Mouse (Mus musculus) liver, embryonic 15.5 days (tissue): ENCODE measurements at regions not wholly inside any gene's neighbourhood (a gene's known extent, or its start where the extent isn't known, plus 50 kb on each side); places are given as distances from the start of the nearest gene placed in this dataset.

Experiments
- ATAC-seq: fragments of 200-750 bp; cut with Nextera tagmentation; 2 replicates; pipeline ENCODE4 v1.8.0; 2017; ENCODE audit warnings: moderate number of reproducible peaks, mild to moderate bottlenecking, moderate library complexity; ENCODE audit not compliant: insufficient read depth
- H3K27ac ChIP-seq: fragments of 300-500 bp; sonication (generic); replicated peaks from 2 replicates; pipeline ENCODE4 v1.5.1; 2015; ENCODE audit warnings: mild to moderate bottlenecking, inconsistent platforms
- H3K27me3 ChIP-seq: fragments of 300-500 bp; sonication (generic); 2 replicates; pipeline ENCODE4 v1.6.1; 2015; ENCODE audit warnings: mild to moderate bottlenecking, inconsistent platforms
- H3K36me3 ChIP-seq: fragments of 300-500 bp; sonication (generic); replicated peaks from 2 replicates; pipeline ENCODE4 v1.6.1; 2015; ENCODE audit warnings: moderate library complexity, mild to moderate bottlenecking, inconsistent platforms
- H3K4me1 ChIP-seq: fragments of 300-500 bp; sonication (generic); replicated peaks from 2 replicates; pipeline ENCODE4 v1.6.1; 2015; ENCODE audit warnings: inconsistent platforms
- H3K4me2 ChIP-seq: fragments of 300-500 bp; sonication (generic); 2 replicates; pipeline ENCODE4 v1.6.1; 2015; ENCODE audit warnings: moderate library complexity, mild to moderate bottlenecking, inconsistent platforms
- H3K4me3 ChIP-seq: fragments of 300-500 bp; sonication (generic); replicated peaks from 2 replicates; pipeline ENCODE4 v1.5.1; 2015; ENCODE audit warnings: mild to moderate bottlenecking, inconsistent platforms
- H3K9ac ChIP-seq: fragments of 300-500 bp; sonication (generic); 2 replicates; pipeline ENCODE4 v1.6.1; 2015; ENCODE audit warnings: moderate library complexity, mild to moderate bottlenecking, inconsistent platforms
- H3K9me3 ChIP-seq: fragments of 300-500 bp; sonication (generic); replicated peaks from 2 replicates; pipeline ENCODE4 v1.6.1; 2016; ENCODE audit warnings: inconsistent platforms
- WGBS: fragments of 180-500 bp; shearing (Covaris S2); methylation state at CpG from one replicate; pipeline ENCODE4 v1.1.7; 2015; ENCODE audit warnings: mixed read lengths; ENCODE audit not compliant: insufficient replicate concordance; 5-methylcytosine and 5-hydroxymethylcytosine counted together

- 56% methylated on average over 1 of the region's 1 CpGs for WGBS
- ATAC-seq: no peak
Observed at GRCm38 (mm10) chr2:84241986-84242385, 183.2 kb downstream of the Calcrl start.

GRCm38 (mm10) chr2:84245900-84246299 is 179.3 kb downstream of the Calcrl start:
- H3K4me3 ChIP-seq: no peak overlapping the region
- H3K9me3 ChIP-seq: no peaks in the 10 kb centered on the region
- ATAC-seq: no peak
- no peak overlapping the region for H3K27ac ChIP-seq
- H3K27me3 ChIP-seq: no peaks in the 10 kb centered on the region
- WGBS: 42% methylated on average over 2 of the region's 2 CpGs
- H3K4me2 ChIP-seq: no peak overlapping the region
- H3K9ac ChIP-seq: no peak overlapping the region
- H3K36me3 ChIP-seq: no peaks in the 10 kb centered on the region
- no peaks in the 10 kb centered on the region for H3K4me1 ChIP-seq

More at GRCm38 (mm10) chr2:84241986-84242385, 183.2 kb downstream of the Calcrl start:
- no peaks in the 10 kb centered on the region for H3K4me1 ChIP-seq
- H3K36me3 ChIP-seq: no peaks in the 10 kb centered on the region
- H3K27ac ChIP-seq: no peak overlapping the region
- H3K9me3 ChIP-seq: no peaks in the 10 kb centered on the region
- H3K4me3 ChIP-seq: no peak overlapping the region
- no peak overlapping the region for H3K4me2 ChIP-seq
- H3K27me3 ChIP-seq: no peaks in the 10 kb centered on the region
- H3K9ac ChIP-seq: no peak overlapping the region

GRCm38 (mm10) chr2:84246562-84246961 is 178.6 kb downstream of the Calcrl start:
- Histone ChIP-seq H3K4me2 (no peak overlapping the region), H3K9ac (no peak overlapping the region), H3K4me3 (no peak overlapping the region), H3K36me3 (no peaks in the 10 kb centered on the region), H3K4me1 (no peaks in the 10 kb centered on the region), H3K9me3 (no peaks in the 10 kb centered on the region), H3K27ac (no peak overlapping the region), H3K27me3 (no peaks in the 10 kb centered on the region)
- no peak for ATAC-seq
- WGBS: 12% methylated on average over 2 of the region's 2 CpGs

- whole genome bisulfite sequencing: 62% methylated on average over 3 of the region's 3 CpGs
- no peak overlapping the region for H3K4me2 ChIP-seq
- H3K9me3 ChIP-seq: no peaks in the 10 kb centered on the region
- ATAC-seq: no peak
- H3K27me3 ChIP-seq: no peaks in the 10 kb centered on the region
- no peaks in the 10 kb centered on the region for H3K36me3 ChIP-seq
- no peak overlapping the region for H3K27ac ChIP-seq
- no peak overlapping the region for H3K9ac ChIP-seq
- no peaks in the 10 kb centered on the region for H3K4me1 ChIP-seq
- no peak overlapping the region for H3K4me3 ChIP-seq
Observed at GRCm38 (mm10) chr2:84248169-84248568, 177.0 kb downstream of the Calcrl start.

GRCm38 (mm10) chr2:84249871-84250270 is 175.3 kb downstream of the Calcrl start:
- Histone ChIP-seq H3K4me3 (no peak overlapping the region), H3K9ac (no peak overlapping the region), H3K4me1 (no peaks in the 10 kb centered on the region), H3K36me3 (no peaks in the 10 kb centered on the region), H3K9me3 (no peaks in the 10 kb centered on the region), H3K4me2 (no peak overlapping the region), H3K27me3 (no peaks in the 10 kb centered on the region), H3K27ac (no peak overlapping the region)
- no peak for ATAC-seq
- WGBS: 54% methylated on average over 3 of the region's 3 CpGs

GRCm38 (mm10) chr2:84252076-84252475 is 173.1 kb downstream of the Calcrl start:
- Histone ChIP-seq H3K36me3 (no peaks in the 10 kb centered on the region), H3K4me3 (no peak overlapping the region), H3K4me2 (no peak overlapping the region), H3K9ac (no peak overlapping the region), H3K27me3 (no peaks in the 10 kb centered on the region), H3K4me1 (no peaks in the 10 kb centered on the region), H3K27ac (no peak overlapping the region), H3K9me3 (no peaks in the 10 kb centered on the region)
- ATAC-seq: no peak
- 43% methylated on average over 1 of the region's 1 CpGs for WGBS

GRCm38 (mm10) chr2:84258339-84259006 is 166.7 kb downstream of the Calcrl start:
- WGBS: 54% methylated on average over 2 of the region's 2 CpGs
- no peak overlapping the region for H3K9ac ChIP-seq
- no peaks in the 10 kb centered on the region for H3K36me3 ChIP-seq
- no peak overlapping the region for H3K4me3 ChIP-seq
- ATAC-seq: no peak
- H3K27me3 ChIP-seq: no peaks in the 10 kb centered on the region
- H3K4me1 ChIP-seq: no peaks in the 10 kb centered on the region
- no peak overlapping the region for H3K27ac ChIP-seq
- H3K9me3 ChIP-seq: no peaks in the 10 kb centered on the region
- H3K4me2 ChIP-seq: no peak overlapping the region

GRCm38 (mm10) chr2:84259222-84259621 is 166.0 kb downstream of the Calcrl start:
- Histone ChIP-seq H3K4me3 (no peak overlapping the region), H3K27me3 (no peaks in the 10 kb centered on the region), H3K4me2 (no peak overlapping the region), H3K27ac (no peak overlapping the region), H3K9ac (no peak overlapping the region), H3K9me3 (no peaks in the 10 kb centered on the region), H3K36me3 (no peaks in the 10 kb centered on the region), H3K4me1 (no peaks in the 10 kb centered on the region)
- ATAC-seq: no peak
- 67% methylated on average over 1 of the region's 1 CpGs for WGBS

GRCm38 (mm10) chr2:84260701-84261100 is 164.5 kb downstream of the Calcrl start:
- H3K4me1 ChIP-seq: no peaks in the 10 kb centered on the region
- no peak for ATAC-seq
- no peaks in the 10 kb centered on the region for H3K9me3 ChIP-seq
- H3K36me3 ChIP-seq: no peaks in the 10 kb centered on the region
- 66% methylated on average over 4 of the region's 4 CpGs for WGBS
- no peak overlapping the region for H3K27ac ChIP-seq
- H3K4me2 ChIP-seq: no peak overlapping the region
- no peak overlapping the region for H3K4me3 ChIP-seq
- H3K27me3 ChIP-seq: no peaks in the 10 kb centered on the region
- H3K9ac ChIP-seq: no peak overlapping the region

GRCm38 (mm10) chr2:84261481-84261880 is 163.7 kb downstream of the Calcrl start:
- H3K4me3 ChIP-seq: no peak overlapping the region
- no peaks in the 10 kb centered on the region for H3K4me1 ChIP-seq
- ATAC-seq: no peak

GRCm38 (mm10) chr2:84264485-84264884 is 160.7 kb downstream of the Calcrl start:
- H3K27me3 ChIP-seq: no peaks in the 10 kb centered on the region
- no peak overlapping the region for H3K27ac ChIP-seq
- WGBS: 48% methylated on average over 2 of the region's 2 CpGs
- no peak overlapping the region for H3K4me2 ChIP-seq
- H3K36me3 ChIP-seq: no peaks in the 10 kb centered on the region
- H3K4me3 ChIP-seq: no peak overlapping the region
- no peak overlapping the region for H3K9ac ChIP-seq
- H3K4me1 ChIP-seq: no peaks in the 10 kb centered on the region
- no peak for ATAC-seq
- H3K9me3 ChIP-seq: no peaks in the 10 kb centered on the region

More at GRCm38 (mm10) chr2:84261481-84261880, 163.7 kb downstream of the Calcrl start:
- no peak overlapping the region for H3K4me2 ChIP-seq
- H3K27me3 ChIP-seq: no peaks in the 10 kb centered on the region
- no peak overlapping the region for H3K27ac ChIP-seq
- H3K9me3 ChIP-seq: no peaks in the 10 kb centered on the region
- no peaks in the 10 kb centered on the region for H3K36me3 ChIP-seq
- no peak overlapping the region for H3K9ac ChIP-seq
- 80% methylated on average over 5 of the region's 5 CpGs for WGBS

- no peak overlapping the region for H3K4me2 ChIP-seq
- no peak for ATAC-seq
Observed at GRCm38 (mm10) chr2:84265002-84265401, 160.2 kb downstream of the Calcrl start.

More at GRCm38 (mm10) chr2:84265002-84265401, 160.2 kb downstream of the Calcrl start:
- Histone ChIP-seq H3K36me3 (no peaks in the 10 kb centered on the region), H3K9me3 (no peaks in the 10 kb centered on the region), H3K4me1 (no peaks in the 10 kb centered on the region), H3K27me3 (no peaks in the 10 kb centered on the region), H3K27ac (no peak overlapping the region), H3K9ac (no peak overlapping the region), H3K4me3 (no peak overlapping the region)
